Mouse (Mus musculus) hindbrain, embryonic 16.5 days (tissue): Measurements from ENCODE around the gene Gpx3. TPM values are rescaled to one million over a fixed set of nuclear protein-coding genes. Genes with fewer than 3 reads are reported as not detected.

Source experiments
- ATAC-seq: fragments of 200-750 bp; cut with Nextera tagmentation; 2 replicates; pipeline ENCODE4 v1.8.0; 2017; ENCODE audit warnings: moderate TSS enrichment, moderate library complexity
- H3K27ac ChIP-seq: fragments of 300-500 bp; sonication (generic); 2 replicates; pipeline ENCODE4 v1.5.1; 2014; ENCODE audit warnings: low read depth, mild to moderate bottlenecking, control low read depth, low read length, moderate library complexity
- H3K27me3 ChIP-seq: fragments of 300-500 bp; sonication (generic); replicated peaks from 2 replicates; pipeline ENCODE4 v1.6.1; 2014; ENCODE audit warnings: low read length; ENCODE audit not compliant: control insufficient read depth, insufficient read depth
- H3K36me3 ChIP-seq: fragments of 300-500 bp; sonication (generic); 2 replicates; pipeline ENCODE4 v1.6.1; 2014; ENCODE audit warnings: mild to moderate bottlenecking, low read length, moderate library complexity, mixed read lengths; ENCODE audit not compliant: control insufficient read depth, insufficient read depth
- H3K4me1 ChIP-seq: fragments of 300-500 bp; sonication (generic); 2 replicates; pipeline ENCODE4 v1.6.1; 2014; ENCODE audit warnings: low read depth, low read length; ENCODE audit not compliant: control insufficient read depth, insufficient read depth
- H3K4me2 ChIP-seq: fragments of 300-500 bp; sonication (generic); 2 replicates; pipeline ENCODE4 v1.6.1; 2014; ENCODE audit warnings: mild to moderate bottlenecking, low read length, control low read depth, moderate library complexity
- H3K4me3 ChIP-seq: fragments of 300-500 bp; sonication (generic); 2 replicates; pipeline ENCODE4 v1.5.1; 2014; ENCODE audit warnings: mild to moderate bottlenecking, low read length, control low read depth, moderate library complexity
- H3K9ac ChIP-seq: fragments of 300-500 bp; sonication (generic); 2 replicates; pipeline ENCODE4 v1.6.1; 2014; ENCODE audit warnings: low read depth, mild to moderate bottlenecking, control low read depth, low read length, moderate library complexity
- H3K9me3 ChIP-seq: fragments of 300-500 bp; sonication (generic); 2 replicates; pipeline ENCODE4 v1.6.1; 2014; ENCODE audit warnings: mild to moderate bottlenecking, low read length, moderate library complexity; ENCODE audit not compliant: control insufficient read depth
- WGBS: fragments of 180-500 bp; shearing (Covaris S2); extraction: QIAGEN DNeasy Blood & Tissue Kit; methylation state at CpG from one replicate; pipeline ENCODE4 v1.1.7; 2014; 5-methylcytosine and 5-hydroxymethylcytosine counted together
- polyA plus RNA-seq: library from polyadenylated mRNA; unstranded; fragments of >200 nt; fragmentation: Nextera tagmentation; extraction: Ambion mirVana; gene quantifications from 2 replicates; pipeline ENCODE4 v1.2.1, GENCODE M21; 2015

The Gpx3 gene
- polyA plus RNA-seq, 1 experiment from 2014 or later: 78.5 TPM

DNA sequence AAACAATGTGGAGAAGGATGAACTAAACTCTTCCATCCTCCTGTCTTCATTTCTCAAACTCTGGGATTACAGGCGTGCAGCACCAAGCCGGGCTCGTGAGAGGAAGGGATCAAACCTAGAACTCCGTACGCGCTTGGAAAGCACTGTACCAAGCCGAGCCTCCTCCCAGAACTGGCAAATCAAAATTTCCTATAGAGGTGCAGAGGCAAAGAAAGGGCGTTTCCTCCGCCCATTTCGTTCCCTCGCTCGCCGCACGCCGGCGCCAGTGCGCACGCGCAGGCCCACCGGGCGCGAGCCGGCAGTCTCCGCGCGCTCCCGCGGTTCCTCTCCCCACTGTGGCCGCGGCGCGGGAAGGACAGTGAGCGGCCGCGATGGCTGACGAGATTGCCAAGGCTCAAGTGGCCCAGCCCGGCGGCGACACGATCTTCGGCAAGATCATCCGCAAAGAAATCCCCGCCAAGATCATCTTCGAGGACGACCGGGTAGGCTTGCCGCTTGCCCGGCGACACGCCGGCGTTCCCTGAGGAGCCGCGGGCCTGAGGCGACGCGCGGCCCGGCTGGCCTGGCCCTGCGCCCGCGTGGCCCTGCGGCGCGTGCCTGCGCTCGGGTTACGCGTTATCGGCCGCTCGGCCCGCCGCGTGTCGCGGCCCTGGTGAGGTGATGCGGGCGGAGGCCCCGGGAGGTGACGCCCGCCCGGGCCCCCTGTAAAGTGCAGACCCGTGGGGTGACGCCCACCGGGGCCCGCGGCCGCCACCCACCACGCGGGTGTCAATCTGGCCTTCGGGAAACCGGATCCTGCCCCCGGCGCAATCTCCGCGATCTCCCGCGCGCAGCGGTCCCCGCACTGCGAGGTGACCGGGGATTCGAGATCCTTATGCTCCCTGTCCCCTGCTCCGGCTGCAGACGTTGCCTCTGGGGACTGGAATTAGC, 35.9 kb upstream of the Gpx3 start, which contains the start of gene Hint1:
Hint1 (plus strand) TSS at position 265 of the 930 bp plus-strand sequence.
- Histone ChIP-seq H3K4me3 (peak within 1 kb of the TSS; percentile 93), H3K4me1 (peaks cover 23% of the 10 kb centered on the region), H3K36me3 (peaks cover 6% of the 10 kb centered on the region), H3K27ac (peak within 1 kb of the TSS; percentile 92), H3K4me2 (peak within 1 kb of the TSS; percentile 69), H3K27me3 (no peaks in the 10 kb centered on the region), H3K9me3 (no peaks in the 10 kb centered on the region), H3K9ac (peak within 1 kb of the TSS; percentile 98)
- under 1% methylated on average over 84 of the region's 107 CpGs for WGBS
- peak; percentile 85 for ATAC-seq

DNA sequence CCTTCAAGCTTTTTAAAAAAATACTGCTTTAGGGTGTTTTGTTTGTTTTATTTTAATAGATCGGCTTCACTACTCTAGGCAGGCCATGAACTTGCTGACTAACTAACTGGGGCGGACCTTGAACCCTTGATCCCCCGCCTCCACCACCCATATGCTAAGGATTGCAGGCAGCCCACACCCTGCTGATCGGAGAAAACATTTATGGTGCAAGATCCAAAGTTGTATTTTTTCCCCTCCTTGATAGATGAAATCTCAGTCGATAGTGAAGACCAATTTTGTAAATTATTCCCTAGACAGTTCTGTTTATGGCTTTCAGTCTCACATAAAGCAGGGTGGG, 35.2 kb upstream of the Gpx3 start:
- H3K4me3 ChIP-seq: peak overlapping the region; percentile 93
- H3K36me3 ChIP-seq: peaks cover 12% of the 10 kb centered on the region
- H3K27ac ChIP-seq: peak overlapping the region; percentile 92
- 0 out of 2 replicates have a peak, but pooled peaks have one; percentile 21 for ATAC-seq
- 2% methylated on average over 5 of the region's 5 CpGs for WGBS
- H3K27me3 ChIP-seq: no peaks in the 10 kb centered on the region
- peaks cover 23% of the 10 kb centered on the region for H3K4me1 ChIP-seq
- peak overlapping the region; percentile 69 for H3K4me2 ChIP-seq
- peak overlapping the region; percentile 98 for H3K9ac ChIP-seq
- H3K9me3 ChIP-seq: no peaks in the 10 kb centered on the region

DNA sequence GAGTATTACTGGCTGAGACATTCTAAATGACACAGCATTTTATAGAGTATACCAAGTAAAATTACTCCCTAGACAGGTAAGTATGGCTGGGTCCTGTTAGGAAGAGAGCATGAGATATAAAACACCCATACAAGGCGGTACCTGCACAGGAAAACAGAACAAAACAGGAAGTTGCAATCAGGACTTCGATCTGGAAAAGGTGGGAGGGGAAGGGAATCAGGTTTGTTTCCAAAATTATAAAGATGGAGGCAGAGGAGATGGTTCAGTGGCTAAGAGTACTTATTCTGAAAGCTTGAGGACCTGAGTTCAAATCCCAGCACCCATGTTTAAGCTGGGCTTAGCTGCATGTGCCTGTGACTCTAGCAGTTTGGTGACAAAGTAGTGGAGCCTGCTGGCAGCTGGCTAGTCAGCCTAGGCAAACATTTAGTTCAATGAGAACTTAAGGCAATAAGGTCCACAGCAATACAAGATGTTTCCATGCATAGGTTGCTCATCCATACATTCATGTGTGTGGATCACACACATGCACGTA, 34.3 kb upstream of the Gpx3 start:
- Histone ChIP-seq H3K4me2 (peak overlapping the region; percentile 69), H3K4me1 (peaks cover 23% of the 10 kb centered on the region), H3K36me3 (peaks cover 14% of the 10 kb centered on the region), H3K27me3 (no peaks in the 10 kb centered on the region), H3K9ac (no peak overlapping the region; the same call in 1 of the 2 replicates), H3K27ac (no peak overlapping the region), H3K9me3 (no peaks in the 10 kb centered on the region), H3K4me3 (peak overlapping the region; percentile 93)
- ATAC-seq: no peak
- WGBS: 90% methylated on average over 3 of the region's 3 CpGs

DNA sequence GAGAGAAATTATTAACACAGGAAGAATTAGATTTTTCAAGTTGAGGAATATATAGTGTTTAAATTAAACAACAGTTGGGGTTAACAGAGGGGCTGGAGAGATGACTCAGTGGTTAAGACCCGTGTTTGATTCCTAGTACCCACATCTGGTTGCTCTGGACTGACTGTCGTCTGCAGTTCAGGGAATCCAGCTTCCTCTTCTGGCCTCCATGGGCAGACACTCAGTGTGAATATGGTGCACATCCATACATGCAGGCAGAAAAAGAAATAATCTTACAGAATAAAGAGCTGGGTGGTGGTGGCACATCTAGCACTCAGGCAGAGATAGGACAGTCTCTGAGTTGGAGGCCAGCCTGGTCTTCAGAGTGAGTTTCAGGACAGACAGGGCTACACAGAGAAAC, 33.8 kb upstream of the Gpx3 start:
- Histone ChIP-seq H3K4me2 (no peak overlapping the region; the same call in none of the 2 replicates), H3K9ac (no peak overlapping the region; the same call in 1 of the 2 replicates), H3K27ac (no peak overlapping the region), H3K27me3 (no peaks in the 10 kb centered on the region), H3K36me3 (peaks cover 15% of the 10 kb centered on the region), H3K4me3 (no peak overlapping the region), H3K9me3 (no peaks in the 10 kb centered on the region), H3K4me1 (peaks cover 23% of the 10 kb centered on the region)
- 80% methylated on average over 2 of the region's 2 CpGs for WGBS
- no peak for ATAC-seq

DNA sequence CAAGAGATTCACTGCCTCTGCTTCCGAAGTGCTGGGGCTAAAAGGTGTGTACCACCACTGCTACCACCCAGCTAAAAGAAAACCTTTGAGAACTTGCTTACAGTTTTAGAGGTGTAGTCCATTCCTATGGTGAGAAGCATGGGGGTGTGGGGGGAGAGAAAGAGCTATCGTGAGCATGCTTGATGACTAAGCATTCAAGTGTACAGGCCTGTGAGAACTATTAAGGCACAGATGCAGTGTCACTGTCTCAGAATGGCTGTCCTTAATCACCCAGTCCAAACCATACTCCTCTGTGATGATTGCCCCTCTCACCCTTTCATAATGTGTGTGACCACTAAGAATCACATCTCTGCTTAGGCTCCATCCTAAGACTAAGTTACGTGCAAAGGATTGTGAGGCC, 32.9 kb upstream of the Gpx3 start:
- H3K4me3 ChIP-seq: no peak overlapping the region
- H3K4me2 ChIP-seq: no peak overlapping the region
- H3K9ac ChIP-seq: no peak overlapping the region
- H3K9me3 ChIP-seq: no peaks in the 10 kb centered on the region
- peaks cover 19% of the 10 kb centered on the region for H3K36me3 ChIP-seq
- ATAC-seq: no peak
- H3K27ac ChIP-seq: no peak overlapping the region
- no peaks in the 10 kb centered on the region for H3K27me3 ChIP-seq
- 69% methylated on average over 3 of the region's 3 CpGs for WGBS
- peaks cover 23% of the 10 kb centered on the region for H3K4me1 ChIP-seq

DNA sequence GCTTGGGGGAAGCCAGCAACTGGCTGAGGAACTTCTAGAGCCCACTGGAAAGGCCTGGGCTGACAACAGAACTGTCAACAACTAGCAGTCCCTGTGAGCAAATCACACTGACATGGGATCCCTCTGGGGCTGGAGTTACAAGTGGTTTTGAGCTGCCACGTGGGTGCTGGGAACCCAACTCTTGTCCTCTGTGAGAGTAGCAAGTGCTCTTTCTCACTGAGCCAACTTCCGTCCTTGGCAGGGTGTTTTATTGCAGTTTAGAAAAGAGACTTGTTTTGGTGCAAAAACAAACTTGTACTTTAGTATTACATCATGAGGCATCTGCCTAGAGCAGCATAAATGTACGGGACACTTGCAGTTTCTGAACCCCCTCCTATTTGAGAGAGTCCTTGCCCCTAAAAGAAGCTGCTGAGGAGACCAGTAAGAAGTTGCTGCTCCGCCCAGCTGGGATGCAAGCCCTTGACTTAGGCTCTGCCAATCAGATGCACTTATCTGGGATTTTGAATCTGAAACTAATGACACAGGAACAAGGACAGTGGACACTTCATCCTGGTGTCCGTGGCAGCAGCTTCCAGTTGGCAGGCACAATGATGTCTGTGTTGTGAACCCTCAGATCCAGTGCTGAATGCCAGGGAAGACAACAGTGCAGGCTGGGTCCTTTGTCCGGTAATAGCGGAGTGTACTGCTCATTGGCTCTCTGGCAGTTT, 30.3 kb upstream of the Gpx3 start:
- H3K4me1 ChIP-seq: peaks cover 23% of the 10 kb centered on the region
- H3K27ac ChIP-seq: no peak overlapping the region
- no peak overlapping the region for H3K9ac ChIP-seq
- 71% methylated on average over 7 of the region's 7 CpGs for WGBS
- ATAC-seq: no peak
- H3K4me3 ChIP-seq: no peak overlapping the region
- H3K27me3 ChIP-seq: no peaks in the 10 kb centered on the region
- no peaks in the 10 kb centered on the region for H3K9me3 ChIP-seq
- H3K36me3 ChIP-seq: peaks cover 19% of the 10 kb centered on the region
- no peak overlapping the region for H3K4me2 ChIP-seq

DNA sequence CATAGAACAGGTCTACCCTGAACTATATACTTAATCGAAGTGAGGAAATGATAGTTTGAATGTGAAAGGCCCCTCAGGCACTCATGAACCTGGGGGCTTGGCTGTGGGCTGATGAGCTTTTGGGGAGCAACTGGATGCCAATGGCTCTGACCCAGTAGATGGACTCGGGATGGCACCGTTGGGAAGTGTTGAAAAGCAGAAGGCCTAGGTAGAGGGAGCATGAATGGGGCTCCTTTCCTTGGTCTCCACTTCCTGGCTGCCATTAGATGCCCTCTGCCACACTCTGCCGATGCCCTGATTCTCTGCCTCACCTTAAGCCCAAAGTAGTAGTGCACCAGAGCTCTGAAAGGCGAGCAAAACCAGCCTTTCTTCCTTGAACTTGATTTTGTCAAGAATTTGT, 26.2 kb upstream of the Gpx3 start:
- H3K4me2 ChIP-seq: no peak overlapping the region

DNA sequence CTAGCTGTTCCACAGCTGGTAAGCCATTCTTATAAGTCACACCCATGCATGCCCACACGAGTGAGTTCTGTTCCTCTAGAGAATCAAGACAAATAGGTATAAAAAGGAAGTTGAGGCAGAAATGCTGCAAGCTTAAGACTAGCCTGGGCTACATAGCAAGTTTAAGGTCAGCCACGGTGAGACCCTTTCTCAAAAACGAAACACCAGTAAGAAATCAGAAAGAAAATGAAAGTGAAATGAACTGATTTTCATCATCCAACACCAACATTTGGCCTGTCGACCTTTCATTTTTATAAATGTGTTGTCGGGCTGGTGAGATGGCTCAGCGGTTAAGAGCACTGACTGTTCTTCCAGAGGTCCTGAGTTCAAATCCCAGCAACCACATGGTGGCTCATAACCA, 23.4 kb upstream of the Gpx3 start:
- H3K9me3 ChIP-seq: no peaks in the 10 kb centered on the region
- H3K36me3 ChIP-seq: peaks cover 3% of the 10 kb centered on the region; the same call in 1 of the 2 replicates
- H3K9ac ChIP-seq: no peak overlapping the region
- ATAC-seq: no peak
- H3K27me3 ChIP-seq: no peaks in the 10 kb centered on the region
- WGBS: 84% methylated on average over 6 of the region's 6 CpGs
- no peak overlapping the region for H3K4me2 ChIP-seq
- H3K4me1 ChIP-seq: no peaks in the 10 kb centered on the region
- H3K27ac ChIP-seq: no peak overlapping the region
- H3K4me3 ChIP-seq: no peak overlapping the region

More for the DNA sequence above, 26.2 kb upstream of the Gpx3 start:
- no peak for ATAC-seq
- WGBS: 94% methylated on average over 5 of the region's 5 CpGs
- no peak overlapping the region for H3K27ac ChIP-seq
- H3K4me3 ChIP-seq: no peak overlapping the region
- no peaks in the 10 kb centered on the region for H3K27me3 ChIP-seq
- H3K9me3 ChIP-seq: no peaks in the 10 kb centered on the region
- H3K9ac ChIP-seq: no peak overlapping the region
- peaks cover 17% of the 10 kb centered on the region for H3K36me3 ChIP-seq
- no peaks in the 10 kb centered on the region for H3K4me1 ChIP-seq

DNA sequence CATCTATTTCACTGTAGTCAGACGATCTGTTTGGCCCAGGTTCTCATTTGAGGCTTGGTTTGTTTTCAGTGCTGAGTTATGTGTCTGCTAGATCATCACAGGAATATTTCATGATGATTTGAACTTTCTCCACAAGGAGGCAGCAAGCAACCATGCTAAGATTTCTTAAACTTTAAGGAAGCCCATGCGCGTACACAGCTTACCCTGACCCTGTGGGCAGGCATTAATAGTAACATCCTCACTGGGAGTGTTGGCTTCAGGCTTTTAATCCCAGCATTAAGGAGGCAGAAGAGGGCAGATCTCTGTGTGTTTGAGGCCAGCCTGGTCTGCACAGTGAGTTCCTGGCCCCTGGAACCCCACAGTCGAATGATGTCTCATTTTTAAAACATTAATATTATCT, 22.8 kb upstream of the Gpx3 start:
- Histone ChIP-seq H3K9me3 (no peaks in the 10 kb centered on the region), H3K27me3 (no peaks in the 10 kb centered on the region), H3K36me3 (no peaks in the 10 kb centered on the region), H3K4me2 (no peak overlapping the region), H3K4me3 (no peak overlapping the region), H3K27ac (no peak overlapping the region), H3K4me1 (no peaks in the 10 kb centered on the region), H3K9ac (no peak overlapping the region)
- 0 out of 2 replicates have a peak, but pooled peaks have one; percentile 63 for ATAC-seq
- 38% methylated on average over 4 of the region's 4 CpGs for WGBS
